Mouse (Mus musculus) urinary bladder, postnatal 4 days (tissue): ENCODE measurements around the gene Ccnt2.
"Not testable (repeated sequence)": the region's sequence is repeated elsewhere in the genome, so short reads cannot be mapped to it uniquely, and the experiment has no call there.

Experiments used
- DNase-seq, 2 experiments: peaks; one replicate each; pipeline ENCODE4 v3.0.0; 2021 to 2022; ENCODE audit warnings: low spot score in 2 of 2

The Ccnt2 gene

DNA sequence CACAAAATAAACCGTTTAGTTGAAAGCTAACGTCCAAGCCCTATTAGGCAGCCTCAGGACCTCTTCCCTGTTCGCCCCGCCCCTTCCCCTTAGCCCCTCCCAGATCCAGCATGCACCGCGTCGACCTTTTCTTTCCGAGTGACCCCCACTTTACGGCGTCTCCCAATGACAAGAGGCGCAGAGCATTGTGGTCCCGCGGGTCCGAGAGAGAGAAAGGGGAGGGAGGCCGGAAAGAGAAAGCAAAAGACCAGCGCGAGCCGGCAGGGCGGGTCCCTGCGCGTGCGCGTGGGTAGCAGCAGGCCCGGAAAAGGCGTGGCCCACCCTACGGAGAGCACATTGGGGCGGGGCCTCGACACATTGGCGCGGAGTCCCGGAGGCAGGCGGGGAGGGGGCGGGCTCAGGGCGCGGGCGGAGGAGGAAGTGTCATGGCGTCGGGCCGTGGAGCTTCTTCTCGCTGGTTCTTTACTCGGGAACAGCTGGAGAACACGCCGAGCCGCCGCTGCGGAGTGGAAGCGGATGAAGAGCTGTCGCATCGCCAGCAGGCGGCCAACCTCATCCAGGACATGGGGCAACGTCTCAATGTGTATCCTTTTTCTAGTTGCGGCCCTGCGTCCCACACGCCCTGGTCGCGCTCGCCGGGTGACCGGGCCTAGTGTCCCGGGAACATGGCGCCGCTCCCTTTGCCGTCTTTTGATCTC, at the start of gene Ccnt2:
Gene Ccnt2 (plus strand): TSS at position 362 of the 698 bp plus-strand sequence.
- peak; percentile 99 for DNase-seq

DNA sequence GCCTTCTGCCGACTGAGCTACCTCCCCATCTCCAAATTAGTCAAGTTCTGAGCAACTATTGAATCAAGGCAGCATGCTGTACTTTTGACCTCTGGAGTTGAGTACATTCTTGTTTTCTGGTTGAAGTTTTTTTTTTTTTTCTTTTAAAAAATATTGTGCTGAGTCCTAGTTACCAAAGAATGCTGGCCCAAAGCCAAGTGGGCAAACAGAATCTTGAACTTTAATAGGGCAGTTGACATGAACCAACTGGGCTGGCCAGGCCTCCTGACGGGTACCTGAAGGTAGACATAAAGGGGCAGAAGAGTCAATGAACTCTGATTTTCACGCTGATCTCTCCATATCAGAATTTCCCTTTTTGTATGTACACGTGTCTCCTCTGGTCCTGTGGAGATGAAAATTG, 44.9 kb upstream of the Ccnt2 start, which contains the start of gene Acmsd:
Gene Acmsd (plus strand): TSS at position 318 of the 400 bp plus-strand sequence.
- DNase-seq, result no peak

DNA sequence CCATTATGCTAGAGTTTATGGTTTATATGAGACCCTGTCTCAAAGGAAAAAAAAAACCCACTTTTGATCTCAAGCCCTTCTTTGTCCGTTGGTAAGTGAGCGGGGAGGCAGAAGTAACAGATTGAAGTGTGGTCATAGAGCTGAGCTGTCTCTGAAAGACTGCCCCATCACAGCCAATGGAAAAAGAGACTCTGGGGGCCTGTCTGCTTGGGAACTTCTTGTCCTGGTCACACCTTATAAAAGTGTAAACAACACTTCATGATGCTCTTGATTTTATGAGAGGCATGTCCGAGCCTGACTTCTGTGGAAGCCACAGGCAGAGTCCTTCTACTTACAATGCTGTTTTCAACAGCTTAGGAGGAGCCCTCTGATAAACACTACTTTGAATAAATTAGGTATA, 42.9 kb upstream of the Ccnt2 start:
- DNase-seq, result no peak

DNA sequence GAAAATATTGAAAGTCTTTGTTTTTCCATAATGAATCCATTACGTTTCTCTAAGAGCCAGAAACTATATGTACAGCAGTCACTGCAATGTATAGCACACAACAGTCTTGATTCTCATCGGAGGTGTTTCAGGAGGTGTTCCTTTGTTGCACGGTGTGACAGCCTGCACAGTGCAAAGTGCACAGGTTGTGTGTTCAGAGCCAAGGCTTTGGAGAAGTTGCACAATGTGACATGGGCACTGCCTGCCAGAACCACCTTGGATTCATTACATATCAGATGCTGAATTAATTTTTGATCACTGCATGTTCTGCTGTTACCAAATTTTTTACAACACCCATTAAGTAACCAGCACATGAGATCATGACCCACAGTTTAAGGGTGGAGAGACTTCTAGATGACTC, 41.5 kb upstream of the Ccnt2 start:
- DNase-seq, result no peak

DNA sequence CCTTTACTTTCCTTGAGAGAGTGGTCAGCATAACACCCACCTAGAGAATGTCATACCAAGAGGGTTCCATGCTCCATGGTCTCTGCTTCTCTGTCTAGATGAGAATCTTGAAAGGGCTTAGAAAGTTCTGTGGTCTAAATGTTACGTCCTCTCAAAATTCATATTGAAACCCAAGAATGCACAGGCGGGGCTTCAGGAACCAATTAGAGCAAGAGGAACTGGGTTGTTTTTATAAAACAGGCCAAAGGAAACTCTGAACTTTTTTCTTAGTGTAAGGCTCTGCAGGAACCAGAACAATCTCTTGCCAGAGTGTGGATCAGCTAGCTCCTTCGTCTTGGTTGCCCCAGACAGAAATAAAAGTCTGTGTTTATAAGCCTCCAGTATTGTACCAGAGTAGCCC, 41.1 kb upstream of the Ccnt2 start:
- no peak for DNase-seq

DNA sequence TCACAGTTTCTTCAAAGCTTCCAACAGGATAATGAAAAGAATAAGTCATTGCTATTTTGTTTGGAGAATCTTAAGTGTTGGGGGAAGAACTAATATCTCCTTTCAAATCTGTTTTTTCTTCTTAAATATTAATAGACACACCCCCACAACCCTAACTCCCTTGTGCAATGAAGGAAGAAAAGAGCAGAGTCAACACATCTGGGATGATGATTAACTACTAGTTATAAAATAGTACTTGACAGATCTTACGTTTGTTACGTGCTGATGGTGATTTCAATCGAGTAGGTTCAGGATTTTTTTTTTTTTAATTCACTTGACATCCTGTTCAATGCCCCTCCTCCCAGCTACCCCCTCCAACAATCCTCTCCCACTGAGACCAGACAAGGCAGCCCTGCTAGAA, 38.6 kb upstream of the Ccnt2 start:
- DNase-seq, result no peak

DNA sequence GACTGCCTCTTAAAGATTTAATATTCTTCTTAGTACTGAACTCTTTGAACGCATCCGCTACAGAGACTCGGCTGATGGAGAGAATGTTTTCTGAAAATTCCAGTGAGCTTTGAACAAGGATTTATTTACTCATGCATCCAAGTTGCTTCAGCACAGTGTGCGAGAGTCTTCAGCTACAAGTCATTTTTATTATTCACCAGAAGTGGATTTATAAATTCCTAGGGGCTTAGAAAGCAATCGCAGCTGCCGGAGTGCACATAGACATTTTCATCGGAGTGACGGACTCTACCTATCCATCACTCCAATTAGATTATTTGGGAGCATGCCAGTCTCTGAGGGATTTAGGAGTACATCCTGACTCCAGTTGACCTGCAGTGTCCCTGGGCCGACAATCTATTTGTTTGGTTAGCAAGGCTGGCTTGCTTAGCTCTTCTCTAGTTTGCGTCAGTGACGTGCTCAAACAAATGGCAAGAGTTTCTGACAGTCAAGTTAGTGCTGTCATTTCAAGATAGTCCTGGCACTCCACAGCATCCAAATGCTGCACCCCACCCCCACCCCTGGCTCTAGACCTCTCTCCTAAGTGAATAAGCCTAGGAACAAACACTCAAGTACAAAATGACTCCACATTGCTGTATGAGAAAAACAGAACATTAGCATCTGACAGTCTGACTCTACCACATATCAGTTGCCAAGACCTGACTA, 23.4 kb upstream of the Ccnt2 start:
- DNase-seq, result no peak

DNA sequence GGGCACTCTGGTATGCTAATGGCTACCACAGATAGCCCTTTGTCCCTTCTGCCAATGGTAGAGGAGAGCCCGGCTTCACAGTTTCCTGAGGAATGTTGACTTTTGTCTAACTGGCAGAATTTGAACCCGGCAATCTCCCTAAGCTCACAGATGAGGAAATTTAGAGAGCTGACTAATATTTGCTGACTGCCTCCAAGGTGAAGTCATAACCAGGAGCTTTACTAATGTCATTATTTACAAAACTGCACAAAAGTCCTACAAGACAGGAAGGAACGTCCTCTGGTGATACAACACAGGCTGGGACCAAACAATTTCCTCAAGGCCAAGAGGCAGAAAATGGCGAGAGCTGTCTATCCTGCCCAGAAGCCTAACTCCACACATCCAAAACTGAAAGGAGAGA, 18.2 kb upstream of the Ccnt2 start:
- no peak for DNase-seq

DNA sequence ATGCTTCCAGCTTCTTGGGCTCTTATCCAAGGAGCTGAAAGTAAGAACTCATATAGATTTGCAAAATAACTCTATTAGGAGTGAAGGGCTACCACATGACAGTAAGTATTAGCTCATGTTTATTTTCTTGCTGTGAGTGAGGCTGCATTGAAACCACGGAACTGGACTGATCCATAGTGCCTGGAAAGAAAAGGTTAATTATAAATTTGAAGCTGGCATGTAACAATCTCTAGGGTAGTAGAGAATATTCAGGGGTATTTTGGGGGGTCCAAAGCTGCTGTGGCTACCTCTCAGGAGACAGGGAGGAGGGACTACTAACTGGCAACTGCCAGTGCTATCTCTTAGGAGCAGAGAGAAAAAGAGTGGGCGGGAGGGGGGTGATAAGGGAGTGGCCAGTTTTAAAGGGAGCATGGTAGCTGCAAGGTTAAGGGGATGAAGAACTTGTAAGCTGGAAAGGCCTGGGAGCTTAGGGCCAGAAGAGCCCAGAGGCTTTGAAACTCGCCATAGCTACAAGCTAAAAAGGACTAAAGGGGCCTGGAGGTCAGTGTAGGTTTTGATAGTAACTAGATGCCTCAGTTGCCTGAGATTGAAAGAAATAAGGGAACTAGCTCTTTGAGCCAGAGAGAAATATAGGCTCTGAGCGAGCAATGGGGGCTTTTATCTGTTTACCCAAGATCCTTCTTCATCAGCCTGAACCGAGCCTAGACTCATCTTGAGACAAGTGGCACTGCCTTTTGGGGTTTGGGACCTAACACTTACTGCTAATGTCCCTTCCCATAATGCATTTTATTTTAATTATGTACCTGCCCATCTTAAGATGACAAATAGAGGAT, 17.4 kb upstream of the Ccnt2 start:
- DNase-seq, result no peak

DNA sequence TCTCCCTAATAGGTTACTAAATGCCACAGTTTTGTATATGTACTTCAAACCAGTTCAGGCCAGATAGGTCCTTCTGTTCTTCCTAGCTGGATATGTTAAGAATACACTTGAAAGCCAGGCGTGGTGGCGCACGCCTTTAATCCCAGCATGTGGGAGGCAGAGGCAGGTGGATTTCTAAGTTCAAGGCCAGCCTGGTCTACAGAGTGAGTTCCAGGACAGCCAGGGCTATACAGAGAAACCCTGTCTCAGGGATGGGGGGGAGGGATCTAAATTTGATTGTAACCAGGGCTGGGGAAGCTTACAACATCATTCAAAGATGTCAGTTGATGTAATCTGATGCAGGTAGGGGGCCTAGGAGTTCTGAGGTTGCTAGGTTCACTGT, 16.8 kb upstream of the Ccnt2 start:
- DNase-seq, result not testable (repeated sequence)

DNA sequence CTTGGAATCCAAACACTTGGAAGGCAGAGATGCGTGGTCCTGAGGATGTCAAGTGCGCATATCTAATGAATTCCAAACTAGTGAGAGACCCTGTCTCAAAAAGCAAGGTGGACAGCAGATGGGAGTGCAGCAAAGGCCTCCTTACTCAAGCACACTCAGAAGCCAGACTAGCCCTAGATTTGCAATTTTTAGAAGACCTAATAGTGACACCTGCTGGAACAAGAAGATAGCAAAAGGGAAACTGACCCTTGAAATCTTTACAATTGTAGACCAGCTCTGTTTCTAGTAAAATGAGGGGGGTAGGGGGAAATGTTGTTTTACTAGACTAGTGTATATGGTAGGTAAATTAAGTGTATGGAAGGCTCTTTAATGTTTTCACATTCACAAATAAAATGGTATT, 8.5 kb upstream of the Ccnt2 start:
- no peak for DNase-seq

DNA sequence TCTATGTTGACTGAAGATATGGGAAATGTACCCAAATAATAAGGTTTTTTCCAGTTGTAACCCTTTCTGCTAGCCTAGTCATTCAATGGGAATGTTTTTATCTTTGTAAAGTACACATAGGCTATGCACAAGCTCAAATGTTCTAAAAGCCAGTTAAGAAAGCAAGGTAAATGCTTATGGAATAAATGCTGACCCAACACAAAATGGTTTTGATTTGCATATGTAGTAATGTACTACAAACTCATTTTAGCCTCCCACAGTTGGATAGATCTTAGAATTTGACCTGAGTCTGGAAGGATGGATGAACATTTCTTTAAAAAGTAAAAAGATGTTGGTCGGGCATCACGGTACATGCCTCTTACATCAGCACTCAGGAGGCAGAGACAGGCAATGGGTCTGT, 7.2 kb upstream of the Ccnt2 start:
- no peak for DNase-seq

DNA sequence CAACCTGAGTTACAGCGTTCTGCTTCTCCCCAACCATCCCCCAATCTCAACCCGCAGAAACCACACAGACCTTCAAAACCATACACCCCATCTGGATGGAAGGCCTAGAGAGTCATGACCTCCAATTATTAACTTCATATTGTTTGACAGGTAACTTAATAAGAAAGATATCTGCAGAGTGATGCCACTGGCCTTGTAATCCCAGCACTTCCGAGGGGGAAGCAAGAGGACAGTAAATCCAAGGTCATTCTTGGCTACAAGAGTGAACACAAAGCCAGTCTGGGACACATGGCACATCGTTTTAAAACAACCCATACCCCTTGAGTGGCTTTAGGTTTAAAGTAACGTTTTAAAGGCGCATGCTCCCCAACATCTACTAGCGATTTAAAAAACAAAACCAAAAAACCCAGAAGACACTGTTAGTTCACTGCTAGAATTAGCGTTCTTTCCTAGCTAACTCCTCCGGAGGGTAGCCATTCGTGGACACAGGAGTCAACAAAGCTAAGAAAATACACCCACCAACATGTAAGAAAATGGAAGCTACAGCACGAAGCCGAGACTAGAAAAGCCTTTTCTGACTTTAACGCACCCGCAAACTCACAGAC, 664 bp upstream of the Ccnt2 start:
- DNase-seq, result no peak

DNA sequence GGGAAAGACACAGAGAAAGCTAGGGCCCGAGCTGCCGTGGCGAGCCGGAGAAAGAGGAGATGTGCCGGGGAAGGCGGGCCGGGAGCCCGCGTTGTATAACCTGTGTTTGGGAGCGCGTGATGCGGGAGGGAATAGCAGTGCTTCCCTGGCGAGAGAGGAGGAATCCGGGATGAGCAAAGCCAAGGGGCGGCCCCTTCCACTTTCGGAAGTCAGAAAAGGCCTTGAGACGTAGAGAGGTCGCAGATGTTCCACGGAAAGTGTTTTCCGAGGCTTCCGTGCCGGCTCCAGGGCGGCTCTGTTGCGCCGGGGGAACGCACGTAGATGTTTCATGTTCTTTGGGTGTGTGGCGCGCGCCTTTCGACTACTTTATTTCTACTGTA, 527 bp downstream of the Ccnt2 start:
- DNase-seq, result peak in 1 of 2 experiments; percentile 62

DNA sequence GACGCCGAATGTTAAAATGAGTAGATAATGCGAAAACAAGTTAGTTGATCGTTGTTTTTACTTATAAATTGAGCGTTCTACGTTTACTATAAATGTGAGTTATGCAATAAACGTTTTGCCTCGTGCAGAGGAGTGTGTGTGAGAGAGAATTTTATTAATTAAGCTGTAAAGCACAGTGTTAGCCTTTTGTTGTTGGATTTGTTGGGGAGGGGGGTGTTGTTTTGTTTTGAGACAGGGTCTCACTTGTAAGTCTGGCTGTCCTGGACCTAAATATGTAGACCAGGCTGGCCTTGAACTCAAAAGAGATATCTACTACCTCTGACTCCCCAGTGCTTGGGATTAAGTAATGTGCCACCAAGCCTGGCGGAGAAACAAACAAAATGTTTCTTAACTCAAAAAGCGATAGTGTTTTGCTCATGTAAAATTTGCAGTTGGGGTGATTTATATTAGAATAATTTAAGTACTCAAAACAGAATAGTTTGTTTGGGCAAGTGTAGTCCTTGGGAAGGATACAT, 1.3 kb downstream of the Ccnt2 start:
- no peak for DNase-seq

DNA sequence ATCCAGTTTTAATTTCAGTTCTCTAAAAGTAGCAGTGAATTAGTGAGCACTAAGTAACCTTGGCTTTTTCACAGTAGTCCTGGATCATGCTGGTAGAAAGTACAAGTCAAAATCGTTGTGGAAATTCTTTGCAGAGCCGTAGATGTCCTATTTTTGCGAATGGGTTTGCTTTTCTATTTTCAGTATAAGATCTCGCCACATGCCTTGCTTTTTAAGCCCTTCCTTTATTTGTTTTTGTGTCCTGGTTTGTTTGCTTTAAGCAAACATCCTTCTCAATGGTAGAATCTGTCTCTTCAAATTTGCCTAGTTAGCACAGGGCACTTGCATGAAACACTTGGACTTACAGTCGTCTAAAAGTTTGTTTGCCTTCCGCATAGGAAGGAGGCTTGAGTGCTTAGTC, 2.3 kb downstream of the Ccnt2 start:
- DNase-seq, result no peak

DNA sequence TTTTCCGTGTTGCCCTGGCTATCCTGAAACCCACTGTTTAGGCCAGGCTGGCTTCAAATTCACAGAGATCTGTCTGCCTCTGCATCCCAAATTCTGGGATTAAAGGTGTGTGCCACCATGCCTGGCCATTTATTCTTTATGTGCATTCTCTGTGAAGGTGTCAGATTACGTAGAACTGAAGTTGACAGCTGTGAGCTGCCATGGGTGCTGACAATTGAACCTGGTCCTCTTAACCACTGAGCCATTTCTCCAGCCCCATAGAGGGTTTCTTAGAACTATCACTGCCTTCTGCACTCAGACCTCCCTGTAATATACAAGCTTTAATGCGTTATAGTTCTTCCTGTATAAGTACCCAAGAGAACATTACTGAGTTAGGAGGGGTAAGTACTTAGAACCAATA, 4.6 kb downstream of the Ccnt2 start:
- DNase-seq, result no peak

DNA sequence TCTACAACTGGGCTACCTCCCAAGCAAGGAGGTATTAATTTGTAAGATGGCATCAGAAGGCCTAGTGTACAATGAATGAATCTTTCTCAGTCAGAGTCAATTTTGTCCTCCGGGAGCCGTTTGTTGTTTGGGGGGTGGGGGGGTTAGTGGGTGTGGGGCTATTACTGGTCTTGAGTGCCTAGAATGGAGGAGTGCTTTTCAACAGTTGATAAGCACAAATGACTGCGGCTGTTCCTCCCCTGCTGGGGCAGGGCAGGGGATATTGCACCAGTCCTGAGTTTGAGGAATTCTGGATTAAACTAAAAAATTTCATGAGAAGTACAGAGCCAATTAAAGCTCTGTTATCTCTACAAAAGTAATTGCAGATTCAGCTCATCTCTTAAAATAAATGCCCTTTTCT, 6.2 kb downstream of the Ccnt2 start:
- DNase-seq, result no peak

DNA sequence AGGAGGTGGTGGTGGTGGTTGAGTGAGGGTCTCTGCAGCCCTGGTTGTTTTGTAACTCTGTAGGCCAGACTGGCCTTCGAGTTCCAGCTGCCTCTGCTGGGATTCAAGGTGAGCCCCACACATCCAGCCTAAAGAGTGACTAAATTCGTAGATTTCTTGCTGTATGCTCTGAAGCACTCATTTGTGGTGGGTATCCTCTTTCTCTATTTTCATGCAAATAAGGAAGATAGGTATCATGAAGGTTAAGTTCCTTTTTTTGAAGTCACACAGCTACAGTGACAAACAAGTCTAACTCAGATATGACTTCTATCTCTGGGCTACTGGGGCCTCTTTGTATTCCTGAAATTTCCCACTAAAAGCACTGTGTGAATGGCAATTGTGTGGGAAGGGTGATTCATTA, 6.9 kb downstream of the Ccnt2 start:
- DNase-seq, result no peak

DNA sequence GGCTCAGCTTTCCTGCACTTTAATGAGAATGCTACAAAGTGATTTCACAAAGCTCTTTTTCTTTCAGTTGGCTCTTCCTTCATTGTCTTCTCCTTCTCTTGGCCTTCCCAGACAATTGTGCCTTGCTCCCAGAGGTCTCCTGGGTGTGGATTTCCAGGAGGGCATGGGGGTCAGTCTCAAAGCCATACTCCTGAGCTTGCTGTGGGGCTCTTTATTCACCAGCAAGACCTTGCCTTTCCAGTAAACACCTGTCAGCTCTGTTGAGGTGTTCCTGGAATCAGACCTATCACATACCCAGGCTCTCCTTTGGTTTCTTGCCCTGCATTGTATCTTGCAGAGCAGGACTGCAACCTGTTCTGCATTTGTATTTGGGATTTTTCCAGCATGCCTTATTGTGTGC, 9.9 kb downstream of the Ccnt2 start:
- no peak for DNase-seq

DNA sequence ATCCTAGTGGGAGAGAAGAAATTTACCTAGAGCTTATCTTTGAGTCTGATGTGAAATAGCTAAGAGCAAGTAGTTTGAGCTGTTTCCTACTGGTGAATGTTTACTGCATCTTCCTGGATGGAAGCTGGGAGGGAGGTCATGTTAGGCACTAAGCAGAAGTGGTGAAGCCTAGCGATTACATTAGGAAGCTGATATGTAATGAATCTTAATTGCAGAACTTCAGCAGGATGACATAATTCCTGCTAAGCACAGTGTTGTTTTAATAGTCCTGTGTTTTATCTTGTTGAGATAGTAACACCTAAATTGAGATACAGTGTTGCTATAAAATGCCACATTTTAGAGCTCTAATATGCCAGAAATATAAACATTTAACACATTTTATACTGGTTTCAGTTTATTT, 11.9 kb downstream of the Ccnt2 start:
- DNase-seq, result no peak

DNA sequence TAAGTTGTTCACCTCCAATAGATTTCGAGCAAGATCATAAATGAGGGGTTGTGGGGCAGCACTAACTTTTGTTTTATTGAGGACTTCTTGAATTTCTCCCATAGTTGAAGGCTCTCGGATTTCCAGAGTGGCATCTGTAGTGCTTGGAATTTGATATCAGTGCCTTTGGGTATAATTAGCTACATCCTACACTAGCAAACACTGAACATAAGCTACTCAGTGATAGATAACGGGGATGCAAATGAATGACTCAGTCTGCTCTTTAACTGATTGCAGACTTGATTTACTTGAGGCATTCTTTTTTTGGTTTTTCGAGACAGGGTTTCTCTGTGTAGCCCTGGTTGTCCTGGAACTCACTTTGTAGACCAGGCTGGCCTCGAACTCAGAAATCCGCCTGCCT, 15.0 kb downstream of the Ccnt2 start:
- DNase-seq, result no peak
